Mouse (Mus musculus): ENCODE measurements around the gene Cldn22.

Gene Cldn22

GRCm38 (mm10) chr8:47833944-47834343 is 9.7 kb downstream of the Cldn22 start:
- no peak for DNase-seq

DNA sequence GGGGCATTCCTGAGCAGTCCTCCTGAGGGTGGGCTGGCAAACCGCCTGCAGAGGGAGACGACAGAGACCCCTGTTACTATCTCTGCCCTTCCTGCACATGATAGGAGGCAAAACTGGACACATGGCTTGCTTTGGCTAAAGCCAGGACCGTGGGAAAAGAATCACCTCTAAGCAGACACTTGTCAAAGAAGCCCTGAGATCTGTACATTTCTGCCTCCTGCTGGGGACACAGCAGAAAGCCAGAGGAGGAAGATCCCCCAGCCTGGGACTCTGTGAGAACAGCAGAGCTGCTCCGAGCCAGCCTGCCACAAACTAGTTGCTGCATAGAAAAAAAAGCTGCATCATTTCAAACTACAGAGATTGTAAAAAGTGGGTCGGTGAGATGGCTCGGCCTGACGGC is 18.8 kb downstream of the Cldn22 start:
- no peak for DNase-seq

DNA sequence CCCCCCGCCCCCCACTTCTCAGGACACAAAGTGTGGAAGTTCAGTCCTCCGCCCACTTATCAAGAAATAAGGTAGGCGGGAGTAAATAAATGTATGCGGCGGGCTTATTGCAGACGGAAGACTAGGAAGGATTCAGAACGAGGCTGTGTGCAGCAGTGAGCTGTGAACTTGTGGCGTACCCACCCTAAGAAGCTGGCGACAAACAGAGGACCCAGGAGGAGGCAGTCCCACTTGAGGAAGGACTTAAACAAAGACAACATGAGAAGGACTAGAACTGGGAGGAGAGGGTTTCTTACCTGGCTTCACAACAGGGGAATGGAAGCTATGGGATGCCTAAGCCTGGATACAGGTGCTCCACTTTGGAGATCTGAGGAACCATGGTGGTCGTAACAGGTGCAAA is 19.4 kb downstream of the Cldn22 start:
- no peak for DNase-seq

DNA sequence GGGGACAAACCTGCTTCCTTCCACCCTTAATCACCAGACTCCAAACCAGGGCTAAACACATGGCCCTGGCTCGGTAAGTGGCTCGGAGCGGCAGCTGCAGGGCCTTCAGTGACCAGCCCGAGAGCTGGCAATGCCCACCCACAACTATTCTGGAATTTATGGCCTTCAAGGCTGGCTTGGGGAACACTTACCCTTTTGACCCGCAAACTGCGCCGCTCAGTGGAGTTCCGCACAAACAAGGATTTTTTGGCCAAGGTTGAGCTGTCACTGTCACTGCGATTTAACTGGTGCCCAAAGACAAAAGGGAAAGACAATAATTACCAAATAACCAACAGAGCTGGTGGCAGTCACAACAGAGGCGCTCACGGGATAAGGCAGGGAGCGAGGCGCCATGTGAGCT is 21.7 kb downstream of the Cldn22 start:
- no peak for DNase-seq

- DNase-seq: no peak
Observed at GRCm38 (mm10) chr8:47847161-47847560, 22.9 kb downstream of the Cldn22 start.

DNA sequence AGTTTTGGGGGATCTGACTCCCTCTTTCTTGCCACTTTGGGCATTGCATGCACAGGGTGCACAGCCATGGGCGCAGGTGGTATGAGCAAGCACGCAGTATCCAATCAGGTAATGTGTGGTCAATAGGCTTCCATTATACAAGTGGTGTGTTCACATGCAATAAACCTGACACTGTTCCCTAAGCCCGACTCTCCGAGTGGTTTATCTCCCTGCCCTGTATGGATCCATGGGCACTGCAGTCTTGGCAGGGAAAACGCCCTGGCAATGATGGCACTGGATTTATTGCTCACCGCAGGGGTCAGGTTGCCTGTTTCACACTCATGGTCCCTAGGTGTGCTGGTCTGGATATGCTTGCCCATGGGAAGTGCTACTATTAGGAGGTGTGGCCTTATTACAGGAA is 23.6 kb downstream of the Cldn22 start:
- no peak for DNase-seq

GRCm38 (mm10) chr8:47849842-47850241 is 25.6 kb downstream of the Cldn22 start:
- no peak for DNase-seq

DNA sequence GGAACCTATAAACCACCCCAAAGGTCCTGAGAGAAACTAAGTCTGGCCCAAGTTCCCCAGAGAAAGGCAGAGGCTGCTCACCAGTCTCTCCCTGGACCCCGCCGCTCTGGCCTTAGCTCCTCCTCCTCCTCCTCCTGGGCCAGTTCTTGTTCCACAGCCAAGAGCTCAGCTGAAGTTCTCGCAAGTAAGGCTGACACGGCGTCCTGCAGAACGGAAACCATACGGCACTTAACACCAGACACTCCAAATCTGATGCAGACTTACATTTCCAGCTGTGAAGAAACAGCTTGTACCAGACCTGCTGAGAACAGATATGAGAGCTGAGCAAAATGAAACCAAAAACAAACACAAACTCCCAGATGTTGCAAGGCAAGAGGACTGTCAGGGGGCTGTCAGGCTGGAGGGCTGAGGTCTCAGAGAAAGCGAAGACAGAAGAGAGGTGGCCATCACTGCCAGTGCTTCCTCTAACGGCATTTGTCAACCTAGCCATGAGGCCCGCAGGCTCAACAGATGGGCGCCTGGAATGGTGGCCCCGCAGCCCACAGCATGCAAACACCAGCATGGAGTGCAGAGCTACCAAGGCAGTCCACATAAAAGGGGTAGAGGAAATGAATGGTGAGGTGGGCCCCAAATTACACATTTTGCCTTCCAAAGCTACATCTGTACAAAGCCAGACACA is 27.7 kb downstream of the Cldn22 start:
- no peak for DNase-seq

DNA sequence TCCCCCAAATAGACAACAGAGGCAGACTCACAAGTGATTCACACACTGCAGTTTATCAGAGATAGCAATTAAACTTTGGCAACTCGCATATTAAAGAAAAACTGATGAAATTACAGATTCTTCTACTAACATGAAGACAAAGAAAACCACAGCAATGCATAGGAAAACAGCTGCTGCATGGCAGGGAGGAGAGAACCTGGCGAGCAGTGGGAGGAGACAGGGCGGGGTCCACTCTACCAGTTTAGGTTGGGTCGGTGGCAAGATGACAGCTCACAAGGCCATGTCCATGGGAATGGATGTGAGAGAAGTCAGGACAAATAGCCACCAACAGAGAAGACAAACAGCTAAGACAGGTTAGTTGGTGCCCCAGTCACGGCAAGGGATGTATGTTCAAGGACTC is 28.5 kb downstream of the Cldn22 start:
- no peak for DNase-seq

GRCm38 (mm10) chr8:47853356-47853755 is 29.1 kb downstream of the Cldn22 start:
- DNase-seq: no peak

DNA sequence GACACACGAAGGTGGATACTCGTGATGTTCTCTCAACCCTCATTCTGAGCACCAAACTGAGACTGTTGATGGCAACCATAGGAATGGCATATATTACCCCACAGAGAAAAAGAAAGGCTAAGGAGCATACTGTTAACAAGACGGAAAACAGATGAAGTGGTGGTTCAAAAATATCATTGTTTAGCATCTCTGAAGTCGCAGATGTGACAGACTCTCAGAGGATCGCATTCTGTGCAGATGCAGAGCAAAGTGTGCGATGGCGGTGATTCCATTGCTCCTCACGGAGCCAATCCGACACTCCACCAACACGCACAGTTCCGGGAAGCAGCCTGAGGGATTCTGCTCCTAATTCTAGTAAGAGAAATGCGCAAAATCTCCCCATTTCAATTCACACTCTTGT is 35.0 kb downstream of the Cldn22 start:
- DNase-seq: no peak

DNA sequence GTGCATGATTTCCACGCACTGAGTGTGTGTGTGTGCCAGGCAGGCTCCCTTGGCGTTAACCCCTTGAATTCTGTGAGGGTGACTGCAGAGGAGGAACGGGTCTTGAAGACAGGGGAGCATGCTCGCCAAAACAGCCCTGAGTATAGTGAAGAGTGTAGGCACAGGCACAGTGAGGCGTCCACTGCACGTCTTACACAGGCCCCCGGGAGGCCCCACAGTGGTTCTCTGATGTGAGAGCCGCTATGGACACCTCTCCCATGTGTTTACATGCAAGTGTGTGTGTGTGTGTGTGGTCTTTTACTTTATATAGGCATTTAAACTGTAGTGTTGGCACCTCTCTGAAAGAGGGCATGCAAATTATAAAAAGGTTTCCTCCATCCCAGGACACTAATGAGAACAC is 42.3 kb downstream of the Cldn22 start:
- DNase-seq: no peak

- DNase-seq: peak; percentile 50
Observed at GRCm38 (mm10) chr8:47867067-47867466, 42.8 kb downstream of the Cldn22 start.

- DNase-seq: no peak
Observed at GRCm38 (mm10) chr8:47872361-47873107, 48.3 kb downstream of the Cldn22 start.

DNA sequence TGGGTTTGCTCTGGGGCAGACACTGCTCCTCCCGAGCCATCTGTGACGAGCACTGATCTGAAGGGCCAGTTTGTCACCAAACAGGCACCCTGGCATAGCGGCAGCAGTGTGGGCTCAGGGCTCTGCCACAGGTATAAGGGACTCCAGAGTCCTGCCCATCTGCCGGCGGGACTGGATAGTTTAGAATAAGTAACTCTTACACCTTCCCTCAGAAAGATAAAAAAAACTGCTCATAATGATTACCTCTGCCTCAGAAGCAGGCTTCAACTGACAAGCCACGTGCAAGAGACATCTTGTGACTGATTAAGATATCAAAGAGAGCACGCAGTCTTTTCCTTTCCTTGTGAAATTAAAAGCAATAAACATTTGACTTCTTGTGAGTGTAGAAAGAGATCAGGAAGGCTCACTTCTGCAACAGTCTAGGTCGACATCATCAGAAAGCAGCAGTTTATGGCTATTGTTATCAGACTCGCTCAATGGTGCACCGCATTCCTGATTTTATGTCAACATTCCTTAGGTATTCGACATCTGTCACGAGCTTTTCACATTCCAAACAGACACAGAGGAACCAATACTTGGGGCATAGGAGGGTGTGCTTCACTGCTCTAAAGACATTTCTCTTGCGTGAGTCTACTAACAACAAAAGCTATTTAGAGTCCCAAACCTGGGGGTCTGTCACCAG is 50.4 kb downstream of the Cldn22 start:
- no peak for DNase-seq
